Mouse (Mus musculus) spleen, adult 2 months (tissue): ENCODE data around the gene Vps11.
A peak's percentile ranks its signal among the peaks of the same experiment; 100 is the strongest.

Experiments used
- CTCF ChIP-seq: fragments of 200-500 bp; IDR thresholded peaks from 2 replicates; pipeline ENCODE4 v1.5.1; 2011; ENCODE audit warnings: mild to moderate bottlenecking, inconsistent platforms; ENCODE audit not compliant: insufficient read depth, insufficient read length, insufficient replicate concordance; ENCODE audit errors: extremely low read depth
- POLR2A ChIP-seq: fragments of 200-500 bp; IDR thresholded peaks from 2 replicates; pipeline ENCODE4 v1.6.1; 2011; ENCODE audit warnings: low read depth, low read length, inconsistent platforms

DNA sequence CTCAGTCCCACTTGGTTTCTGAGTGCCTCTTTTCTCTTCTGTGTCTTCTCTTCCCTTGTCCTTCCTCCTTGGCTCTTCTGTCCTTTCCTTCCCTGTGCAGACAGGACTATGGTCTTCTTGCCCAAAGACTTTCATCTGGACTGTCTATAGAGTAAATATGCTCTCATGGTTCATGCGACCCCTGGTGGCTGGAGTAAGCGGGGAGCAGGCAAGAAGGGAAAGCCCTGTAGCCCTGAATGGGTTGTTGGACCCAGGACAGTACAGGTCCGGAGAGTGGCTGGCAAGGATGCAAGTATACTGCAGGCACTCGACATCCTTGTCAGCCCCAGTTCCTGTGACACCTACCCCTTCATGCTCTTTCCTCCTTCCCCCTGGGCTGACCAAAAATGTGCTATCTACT, 30.0 kb upstream of the Vps11 start:
- TF ChIP-seq CTCF (peak; percentile 57; the same call in 1 of the 2 replicates), POLR2A (no peak)
